Mouse (Mus musculus): ENCODE results near the gene Rps21. TPM values are rescaled to one million over a fixed set of nuclear protein-coding genes. Genes with fewer than 3 reads are reported as not detected.
"Not testable (repeated sequence)": the region's sequence is repeated elsewhere in the genome, so short reads cannot be mapped to it uniquely, and the experiment has no call there.

Rps21 gene
- polyA plus RNA-seq, 1 experiment from 2014 or later: 423 TPM

DNA sequence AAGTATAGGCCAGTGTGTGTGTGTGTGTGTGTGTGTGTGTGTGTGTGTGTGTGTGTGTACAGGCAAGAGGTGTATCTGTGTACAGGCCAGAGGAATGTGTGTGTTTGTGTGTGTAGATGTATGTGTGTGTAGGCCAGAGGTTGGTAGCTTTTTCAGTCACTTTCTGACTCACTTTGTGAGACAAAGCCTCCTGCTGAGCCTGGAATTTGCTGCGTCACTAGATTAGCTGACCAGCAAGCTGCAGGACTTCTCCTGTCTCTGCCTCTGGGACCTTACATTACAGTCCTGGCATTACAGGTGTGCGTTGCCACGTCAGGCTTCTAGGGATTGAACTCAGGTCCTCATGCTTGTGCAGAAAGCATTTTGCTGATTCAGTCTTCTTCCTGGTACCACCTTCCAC, 5.3 kb upstream of the Rps21 start:
- Histone ChIP-seq H3K9ac (no peak overlapping the region), H3K27me3 (no peaks in the 10 kb centered on the region), H3K4me2 (replicated peaks) (no peak overlapping the region), H3K4me3 (no peak overlapping the region), H3K27ac (no peak overlapping the region), H3K36me3 (no peaks in the 10 kb centered on the region), H3K9me3 (replicated peaks) (no peaks in the 10 kb centered on the region), H3K4me1 (peaks cover 9% of the 10 kb centered on the region)
- 56% methylated on average over 3 of the region's 3 CpGs for WGBS
- no peak; the same call in 1 of the 2 replicates for ATAC-seq (ENCODE audit: low FRiP score)

DNA sequence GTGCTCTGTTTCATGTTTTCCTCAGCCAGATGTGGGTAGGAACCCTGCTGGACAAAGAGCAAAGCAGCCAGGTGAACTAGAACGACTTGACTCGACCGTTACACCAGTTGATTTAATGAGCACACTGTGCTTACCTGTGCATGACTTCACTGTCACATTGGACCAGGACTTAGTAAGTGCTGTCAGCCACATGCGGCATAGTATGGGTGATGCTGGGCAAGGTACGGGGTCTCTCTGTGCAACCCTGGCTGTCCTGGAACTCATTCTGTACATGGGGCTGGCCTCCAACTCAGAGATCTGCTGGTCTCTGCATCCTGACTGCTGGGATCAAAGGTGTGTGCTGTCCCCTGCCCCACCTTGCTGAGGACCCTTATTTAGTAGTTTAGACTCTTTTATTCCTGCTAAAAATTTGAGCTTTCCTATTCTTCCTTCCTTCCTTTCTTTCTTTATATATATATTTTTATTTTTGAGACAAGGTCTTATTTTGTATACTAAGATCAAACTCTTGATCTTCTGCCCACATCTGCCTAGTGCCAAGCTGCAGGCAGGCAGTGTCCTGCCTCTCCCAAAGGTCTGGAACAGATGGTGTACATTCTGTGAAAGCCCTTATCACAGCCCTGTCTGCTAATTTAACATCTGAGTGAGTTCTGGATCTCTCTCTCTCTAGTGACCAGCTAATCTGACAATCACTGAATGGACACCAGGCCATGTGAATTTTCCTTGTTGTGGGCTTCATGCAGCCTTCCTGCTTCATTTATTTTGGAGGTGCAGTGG, 2.6 kb upstream of the Rps21 start:
- H3K27me3 ChIP-seq: no peaks in the 10 kb centered on the region
- no peak overlapping the region for H3K27ac ChIP-seq
- no peak for ATAC-seq (ENCODE audit: low FRiP score)
- peaks cover 17% of the 10 kb centered on the region for H3K4me1 ChIP-seq
- H3K4me2 ChIP-seq (replicated peaks): no peak overlapping the region
- H3K9me3 ChIP-seq (replicated peaks): no peaks in the 10 kb centered on the region
- no peak overlapping the region for H3K4me3 ChIP-seq
- 94% methylated on average over 5 of the region's 5 CpGs for WGBS
- no peak overlapping the region for H3K9ac ChIP-seq
- H3K36me3 ChIP-seq: peaks cover 13% of the 10 kb centered on the region

DNA sequence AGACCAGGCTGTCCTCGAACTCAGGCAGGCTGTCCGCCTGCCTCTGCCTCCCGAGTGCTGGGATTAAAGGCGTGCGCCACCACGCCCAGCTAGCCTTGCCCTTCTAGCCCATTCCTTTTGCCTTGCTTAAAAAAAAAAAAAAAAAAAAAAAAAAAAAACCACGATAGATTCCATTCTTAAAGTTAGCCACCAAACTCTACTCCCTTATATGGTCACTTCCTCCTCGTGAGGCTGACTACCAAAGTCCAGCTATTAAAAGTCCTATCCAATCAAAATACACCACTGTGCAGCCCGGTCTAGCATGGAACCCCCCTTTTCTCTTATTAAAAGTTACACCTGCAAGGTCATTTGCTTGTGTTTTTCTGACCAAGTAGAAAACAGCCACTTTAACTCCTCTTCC, 1.5 kb upstream of the Rps21 start:
- Histone ChIP-seq H3K4me1 (peaks cover 17% of the 10 kb centered on the region), H3K27me3 (no peaks in the 10 kb centered on the region), H3K4me2 (replicated peaks) (peak overlapping the region; percentile 79), H3K4me3 (peak overlapping the region; percentile 87; the same call in 1 of the 2 replicates), H3K27ac (no peak overlapping the region), H3K9ac (no peak overlapping the region), H3K9me3 (replicated peaks) (no peaks in the 10 kb centered on the region), H3K36me3 (peaks cover 23% of the 10 kb centered on the region)
- no peak for ATAC-seq (ENCODE audit: low FRiP score)
- WGBS: 94% methylated on average over 9 of the region's 9 CpGs

DNA sequence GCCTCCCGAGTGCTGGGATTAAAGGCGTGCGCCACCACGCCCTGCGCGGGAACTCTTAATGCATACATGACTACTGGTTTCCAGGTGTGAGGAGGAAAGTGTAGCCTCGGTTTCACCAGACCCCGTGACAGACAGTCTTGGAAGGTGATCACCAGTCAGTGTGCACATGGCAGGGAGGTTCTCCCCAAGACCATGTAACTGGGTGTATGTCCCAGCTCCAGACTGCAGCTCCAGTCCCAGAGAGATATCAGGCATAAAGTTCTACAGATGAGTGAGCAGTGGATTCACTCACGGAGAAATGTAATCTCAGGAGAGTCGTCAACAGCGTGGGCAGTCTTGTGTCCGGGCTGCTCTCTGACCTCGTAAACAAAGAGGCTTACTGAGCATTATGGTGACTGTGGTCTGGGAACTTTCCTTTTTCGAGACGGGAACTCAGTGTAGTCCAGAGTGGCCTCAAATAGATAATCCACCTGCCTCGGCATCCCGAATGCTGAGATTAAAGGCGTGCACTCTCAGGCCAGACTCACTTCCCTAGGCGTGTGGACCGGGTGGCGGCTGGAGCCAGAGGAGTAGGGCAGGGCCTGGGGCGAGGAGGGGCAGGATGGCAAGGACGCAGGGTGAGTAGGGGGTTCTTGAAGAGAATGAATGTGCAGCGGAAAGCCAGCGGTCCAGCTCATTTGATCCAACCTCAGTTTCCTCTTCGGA, 729 bp upstream of the Rps21 start:
- Histone ChIP-seq H3K27ac (peak overlapping the region; percentile 92), H3K4me1 (peaks cover 17% of the 10 kb centered on the region), H3K36me3 (peaks cover 31% of the 10 kb centered on the region), H3K9ac (peak overlapping the region; percentile 84), H3K9me3 (replicated peaks) (no peaks in the 10 kb centered on the region), H3K4me3 (peak overlapping the region; percentile 87), H3K27me3 (no peaks in the 10 kb centered on the region), H3K4me2 (replicated peaks) (peak overlapping the region; percentile 79)
- WGBS: 23% methylated on average over 26 of the region's 26 CpGs
- ATAC-seq (ENCODE audit: low FRiP score): peak; percentile 73

DNA sequence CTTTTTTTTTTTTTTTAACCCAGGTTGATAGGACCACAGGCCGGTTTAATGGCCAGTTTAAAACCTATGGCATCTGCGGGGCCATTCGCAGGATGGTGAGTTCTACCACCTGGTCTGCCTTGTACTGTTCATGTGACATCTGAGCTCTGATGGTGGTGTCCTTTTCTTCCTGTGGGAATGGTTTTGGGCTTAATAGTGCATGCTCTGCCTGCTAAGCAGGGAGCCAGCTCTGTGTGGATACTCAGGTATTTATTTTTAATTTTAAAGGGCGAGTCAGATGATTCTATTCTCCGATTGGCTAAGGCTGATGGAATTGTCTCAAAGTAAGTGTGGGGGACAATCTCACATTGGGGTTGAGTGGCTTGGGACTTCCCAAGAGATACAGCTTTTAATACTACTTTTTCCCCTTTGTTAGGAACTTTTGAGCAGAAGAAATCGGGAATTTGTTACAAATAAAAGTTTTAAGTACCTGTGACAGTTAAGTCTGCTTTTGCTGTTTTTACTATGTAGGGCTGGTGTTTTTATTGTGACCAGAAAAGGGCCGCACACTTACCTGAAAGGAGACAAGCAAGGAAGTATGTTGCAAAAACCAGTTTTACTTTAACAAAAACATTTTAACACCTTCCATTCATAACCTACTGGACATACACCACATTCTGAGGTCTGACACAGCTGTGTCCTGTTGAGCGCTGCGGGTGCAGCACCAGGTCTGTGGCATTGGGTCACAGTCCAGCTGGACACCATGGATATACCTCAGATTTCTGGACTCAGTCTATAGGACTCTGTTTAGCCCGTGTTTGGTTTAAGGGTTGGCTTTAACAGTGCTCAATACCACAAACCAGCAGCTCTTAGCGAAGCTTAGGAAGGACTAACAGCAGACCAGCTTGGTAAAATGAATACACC, 1.0 kb downstream of the Rps21 start:
- 57% methylated on average over 11 of the region's 11 CpGs for WGBS
- no peaks in the 10 kb centered on the region for H3K9me3 ChIP-seq (replicated peaks)
- H3K27ac ChIP-seq: 0 out of 2 replicates have a peak overlapping the region, but pooled peaks have one; percentile 7
- peak overlapping the region; percentile 82 for H3K4me2 ChIP-seq (replicated peaks)
- H3K4me3 ChIP-seq: peak overlapping the region; percentile 87
- H3K9ac ChIP-seq: peak overlapping the region; percentile 90
- H3K4me1 ChIP-seq: peaks cover 17% of the 10 kb centered on the region
- H3K27me3 ChIP-seq: no peaks in the 10 kb centered on the region
- H3K36me3 ChIP-seq: peaks cover 48% of the 10 kb centered on the region
- no peak for ATAC-seq (ENCODE audit: low FRiP score)

DNA sequence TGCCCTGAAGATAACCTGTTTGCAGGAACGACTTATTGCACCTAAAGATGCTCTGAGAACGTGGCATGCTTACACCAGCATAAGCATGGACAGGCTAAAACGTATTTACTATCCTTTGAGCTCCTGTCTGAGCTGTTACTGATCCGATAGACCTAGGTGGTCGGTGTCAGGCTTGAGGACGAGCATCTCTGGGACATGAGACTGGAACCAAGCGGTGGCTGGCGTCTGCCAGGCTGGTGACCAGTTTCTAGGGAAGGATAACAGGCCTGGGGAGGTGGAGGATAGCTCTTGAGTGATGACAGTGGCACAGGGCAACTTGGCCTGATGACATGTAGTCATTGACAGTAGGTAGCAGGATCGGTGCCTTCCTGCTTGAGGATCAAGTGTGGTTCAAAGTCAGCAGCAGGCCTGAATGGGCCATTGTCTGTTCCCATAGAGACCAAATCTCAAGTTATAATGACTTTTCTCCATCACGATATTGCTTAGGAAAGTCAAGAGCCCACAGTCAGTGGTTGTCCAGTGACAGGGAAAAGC, 1.8 kb downstream of the Rps21 start:
- 81% methylated on average over 10 of the region's 10 CpGs for WGBS
- Histone ChIP-seq H3K4me1 (peaks cover 17% of the 10 kb centered on the region), H3K9ac (peak overlapping the region; percentile 13; the same call in 1 of the 2 replicates), H3K36me3 (peaks cover 56% of the 10 kb centered on the region)
- H3K4me2 ChIP-seq (replicated peaks); H3K27ac ChIP-seq; H3K27me3 ChIP-seq; ATAC-seq (ENCODE audit: low FRiP score); H3K4me3 ChIP-seq; H3K9me3 ChIP-seq (replicated peaks): not testable (repeated sequence)

DNA sequence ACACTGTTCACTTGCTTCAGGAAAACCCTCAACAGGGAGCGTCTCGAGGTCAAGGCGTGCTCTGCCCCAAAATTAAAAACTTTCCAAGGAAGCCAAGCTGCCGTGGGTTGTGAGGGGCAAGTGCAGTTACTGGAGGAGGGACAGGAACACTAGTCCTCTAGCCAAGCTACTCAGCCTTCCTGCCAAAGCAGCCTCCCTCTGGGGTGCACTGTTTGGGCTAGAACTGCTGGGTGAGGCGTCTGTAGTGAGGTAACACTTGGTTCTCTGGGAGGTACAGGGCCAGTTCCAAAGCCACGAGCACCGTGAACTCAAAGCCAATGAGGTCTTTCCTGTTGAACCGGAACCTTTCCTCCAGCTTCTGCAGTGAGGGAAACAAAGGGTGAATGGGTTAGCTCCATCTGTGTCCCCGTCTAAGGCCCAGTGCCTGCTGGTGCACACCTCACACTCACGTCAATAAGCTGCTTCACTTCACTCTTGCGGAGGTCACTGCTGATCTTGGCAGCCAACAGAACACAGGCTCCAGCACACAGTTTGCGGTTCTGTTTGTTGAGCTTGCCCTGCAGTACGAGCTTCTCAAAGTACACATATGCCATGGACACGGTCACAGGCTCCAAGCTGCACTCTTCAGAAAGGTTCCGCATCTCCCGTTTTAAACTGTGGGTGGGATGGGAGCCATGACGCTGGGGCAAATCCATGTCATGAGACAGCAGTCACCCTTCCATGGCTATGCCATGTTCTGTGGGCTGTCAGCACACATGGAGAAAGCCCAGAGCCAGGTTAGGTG, 2.8 kb downstream of the Rps21 start:
- not testable (repeated sequence) for ATAC-seq (ENCODE audit: low FRiP score); H3K27ac ChIP-seq; H3K4me2 ChIP-seq (replicated peaks); H3K27me3 ChIP-seq; H3K9me3 ChIP-seq (replicated peaks); H3K9ac ChIP-seq; H3K4me3 ChIP-seq
- Histone ChIP-seq H3K4me1 (peaks cover 17% of the 10 kb centered on the region), H3K36me3 (peaks cover 63% of the 10 kb centered on the region)
- WGBS: 71% methylated on average over 17 of the region's 17 CpGs

DNA sequence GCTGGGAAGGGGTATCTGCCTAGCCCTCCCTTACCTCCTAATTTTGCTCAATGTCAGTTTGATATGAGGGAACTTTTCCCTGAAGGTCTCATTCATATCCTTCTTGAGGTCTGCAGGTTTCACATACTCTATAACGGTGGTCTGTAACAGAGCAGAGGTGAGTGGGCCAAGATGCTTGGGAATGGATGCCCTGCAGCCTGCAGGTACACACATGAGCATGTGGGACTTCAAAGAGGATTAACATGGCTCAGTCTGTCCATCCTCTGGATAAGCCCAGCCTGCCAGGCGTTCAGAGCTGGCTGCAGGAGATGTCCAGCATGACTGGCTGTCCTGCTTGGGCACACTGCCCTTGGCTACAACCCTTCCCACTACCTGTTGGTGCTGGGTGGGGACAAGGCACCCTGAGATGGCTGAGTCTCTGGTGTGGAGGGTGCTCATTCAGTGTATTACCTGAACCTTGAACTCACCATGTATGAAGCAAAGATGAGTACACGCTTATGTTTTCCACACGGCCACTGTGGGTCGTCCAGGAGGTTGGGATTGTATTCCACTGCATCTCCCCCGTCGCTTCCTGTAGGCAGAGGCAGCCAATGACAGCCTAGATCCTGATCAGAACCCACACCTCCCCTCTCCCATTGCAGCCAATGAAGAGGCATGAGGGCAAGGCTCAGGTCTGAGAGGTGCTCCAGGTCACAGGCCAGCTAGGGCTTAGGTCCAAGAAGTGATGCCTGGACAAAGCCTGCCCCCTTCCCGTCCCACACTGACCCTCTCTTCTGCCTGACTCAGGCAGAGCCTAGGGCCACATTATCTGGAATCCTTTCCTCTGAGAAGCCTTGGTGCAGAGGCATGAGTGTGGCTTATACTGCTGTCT, 3.7 kb downstream of the Rps21 start:
- H3K9ac ChIP-seq: no peak overlapping the region
- peaks cover 63% of the 10 kb centered on the region for H3K36me3 ChIP-seq
- H3K4me3 ChIP-seq: no peak overlapping the region
- peaks cover 16% of the 10 kb centered on the region for H3K4me1 ChIP-seq
- 67% methylated on average over 8 of the region's 8 CpGs for WGBS
- no peak for ATAC-seq (ENCODE audit: low FRiP score)
- H3K27me3 ChIP-seq: no peaks in the 10 kb centered on the region
- H3K9me3 ChIP-seq (replicated peaks): no peaks in the 10 kb centered on the region
- H3K27ac ChIP-seq: no peak overlapping the region
- no peak overlapping the region for H3K4me2 ChIP-seq (replicated peaks)

DNA sequence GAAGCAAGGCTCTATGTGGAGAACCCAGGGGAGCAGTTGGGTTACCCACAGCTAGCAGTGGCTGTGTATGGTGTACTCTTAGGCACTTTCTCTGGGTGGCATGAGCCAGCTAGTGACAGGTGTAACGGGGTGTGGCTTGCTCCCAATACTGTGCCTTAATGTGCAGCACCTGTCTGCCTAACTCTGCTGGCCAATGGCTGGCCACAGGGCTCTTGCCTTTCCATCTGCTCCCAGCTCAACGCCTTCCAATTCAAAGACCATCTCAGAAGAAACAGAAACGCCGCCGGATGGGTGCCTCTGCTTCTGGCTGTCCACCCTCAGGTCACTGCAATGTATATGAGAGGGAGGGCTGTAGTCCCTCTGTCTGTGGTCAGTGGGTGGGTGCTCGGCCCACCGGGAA, 4.7 kb downstream of the Rps21 start:
- peaks cover 8% of the 10 kb centered on the region for H3K4me1 ChIP-seq
- H3K36me3 ChIP-seq: peaks cover 67% of the 10 kb centered on the region
- H3K9me3 ChIP-seq (replicated peaks): no peaks in the 10 kb centered on the region
- H3K9ac ChIP-seq: no peak overlapping the region
- H3K4me3 ChIP-seq: no peak overlapping the region
- no peak overlapping the region for H3K27ac ChIP-seq
- WGBS: 91% methylated on average over 7 of the region's 7 CpGs
- no peaks in the 10 kb centered on the region for H3K27me3 ChIP-seq
- ATAC-seq (ENCODE audit: low FRiP score): no peak
- H3K4me2 ChIP-seq (replicated peaks): no peak overlapping the region

DNA sequence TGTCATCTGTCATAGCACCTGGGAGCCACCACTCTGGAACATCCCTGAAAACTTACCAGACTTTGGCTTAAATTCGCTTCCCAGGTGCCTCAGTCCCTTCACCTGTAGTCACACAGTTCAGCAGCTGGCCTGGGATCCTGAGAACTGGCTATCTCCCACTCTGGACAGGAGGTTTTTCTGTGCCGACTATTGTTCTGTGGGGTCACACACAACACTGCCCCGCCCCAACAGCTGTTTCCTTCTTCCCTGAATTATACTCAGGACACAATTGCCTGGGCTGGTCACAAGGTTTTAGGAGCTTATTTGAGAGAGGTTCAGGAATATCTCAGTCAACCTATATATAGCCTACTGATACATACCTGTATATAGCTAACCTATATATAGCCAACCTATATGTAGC, 5.3 kb downstream of the Rps21 start:
- 75% methylated on average over 3 of the region's 3 CpGs for WGBS
- no peak for ATAC-seq (ENCODE audit: low FRiP score)
- Histone ChIP-seq H3K27ac (no peak overlapping the region), H3K9me3 (replicated peaks) (no peaks in the 10 kb centered on the region), H3K36me3 (peaks cover 67% of the 10 kb centered on the region), H3K4me3 (no peak overlapping the region), H3K27me3 (no peaks in the 10 kb centered on the region), H3K4me1 (peaks cover 8% of the 10 kb centered on the region), H3K9ac (no peak overlapping the region), H3K4me2 (replicated peaks) (no peak overlapping the region)

DNA sequence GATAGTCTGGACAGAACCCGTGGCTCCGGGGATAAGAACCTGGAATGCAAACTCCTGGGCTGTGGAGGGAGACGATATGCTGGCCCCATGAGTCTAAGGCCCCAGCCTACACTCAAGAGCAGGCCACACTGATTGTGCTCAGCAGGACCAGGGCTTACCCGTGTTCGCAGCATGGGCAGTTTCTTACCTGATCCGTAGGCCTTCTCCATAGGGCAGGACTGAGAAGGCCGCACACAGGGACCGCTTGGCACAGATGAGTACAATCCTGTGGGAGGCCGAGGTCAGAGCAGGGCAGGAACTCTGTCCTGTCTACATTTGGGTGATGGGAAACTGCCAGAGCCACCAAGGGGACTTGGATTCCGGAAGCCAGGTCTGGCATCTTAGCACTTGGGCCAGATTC, 5.7 kb downstream of the Rps21 start:
- no peak overlapping the region for H3K9ac ChIP-seq
- no peak overlapping the region for H3K4me2 ChIP-seq (replicated peaks)
- ATAC-seq (ENCODE audit: low FRiP score): no peak
- H3K9me3 ChIP-seq (replicated peaks): no peaks in the 10 kb centered on the region
- no peak overlapping the region for H3K27ac ChIP-seq
- no peak overlapping the region for H3K4me3 ChIP-seq
- 93% methylated on average over 10 of the region's 10 CpGs for WGBS
- no peaks in the 10 kb centered on the region for H3K27me3 ChIP-seq
- peaks cover 10% of the 10 kb centered on the region for H3K4me1 ChIP-seq
- peaks cover 69% of the 10 kb centered on the region for H3K36me3 ChIP-seq
